Mouse (Mus musculus): ENCODE results near the gene Afap1. TPM values are rescaled to one million over a fixed set of nuclear protein-coding genes. Genes with fewer than 3 reads are reported as not detected.

The Afap1 gene
- polyA plus RNA-seq, 1 experiment from 2014 or later, result 1.4 TPM

DNA sequence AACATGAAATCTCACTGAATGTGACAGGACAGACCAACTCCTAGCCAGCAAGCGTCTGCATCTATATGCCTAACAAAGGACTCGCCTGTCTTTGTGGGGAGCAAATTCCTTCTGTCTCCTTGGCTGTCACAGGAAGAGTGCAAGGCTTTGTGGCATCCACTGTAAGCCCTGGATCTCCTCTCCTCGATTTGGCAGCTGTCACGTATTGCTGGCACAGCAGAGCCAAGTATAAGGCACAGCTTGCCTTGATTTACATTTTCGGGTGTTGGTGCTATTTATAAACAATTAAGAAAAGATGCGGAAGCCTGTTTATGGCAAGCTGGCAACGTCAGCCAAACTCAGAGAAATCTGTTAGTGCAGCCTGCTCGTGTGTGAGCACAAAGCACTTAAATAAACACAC lies 25.3 kb downstream of the Afap1 start:
- Histone ChIP-seq H3K27me3 (ENCODE audit: control insufficient read depth, insufficient read depth, low read depth, low read length) (no peaks in the 10 kb centered on the region), H3K4me3 (ENCODE audit: low read depth, low read length) (no peak overlapping the region), H3K27ac (ENCODE audit: low read length) (no peak overlapping the region), H3K4me1 (ENCODE audit: control insufficient read depth, low read depth, low read length) (no peaks in the 10 kb centered on the region), H3K9ac (ENCODE audit: low read depth, low read length) (no peak overlapping the region), H3K36me3 (ENCODE audit: control insufficient read depth, insufficient read depth) (no peaks in the 10 kb centered on the region), H3K4me2 (ENCODE audit: low read depth, low read length) (no peak overlapping the region), H3K9me3 (replicated peaks; ENCODE audit: control insufficient read depth, low read length) (no peaks in the 10 kb centered on the region)
- WGBS (ENCODE audit: insufficient replicate concordance), result 46% methylated on average over 8 of the region's 8 CpGs
- ATAC-seq (ENCODE audit: low read depth), result no peak

DNA sequence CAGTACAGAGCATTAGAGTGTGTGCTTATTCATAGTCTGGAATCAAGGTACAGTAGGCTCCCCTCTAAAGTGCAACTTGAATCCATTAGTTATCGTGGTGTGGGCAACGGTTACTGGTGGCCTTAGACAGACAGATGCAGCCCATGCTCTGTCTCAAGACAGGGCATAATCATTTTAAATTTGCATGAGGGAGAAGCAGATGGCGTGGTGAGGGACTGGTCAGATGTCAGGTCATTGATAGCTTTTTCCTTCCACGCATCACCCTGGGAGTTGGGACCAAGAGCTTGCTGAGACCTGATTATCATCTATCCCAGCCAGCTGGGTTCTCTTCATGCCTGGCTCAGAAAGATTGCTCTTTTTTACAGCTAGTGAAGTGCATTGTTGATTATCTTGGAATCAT lies 27.0 kb downstream of the Afap1 start:
- 47% methylated on average over 4 of the region's 4 CpGs for WGBS (ENCODE audit: insufficient replicate concordance)
- H3K27ac ChIP-seq (ENCODE audit: low read length), result no peak overlapping the region

DNA sequence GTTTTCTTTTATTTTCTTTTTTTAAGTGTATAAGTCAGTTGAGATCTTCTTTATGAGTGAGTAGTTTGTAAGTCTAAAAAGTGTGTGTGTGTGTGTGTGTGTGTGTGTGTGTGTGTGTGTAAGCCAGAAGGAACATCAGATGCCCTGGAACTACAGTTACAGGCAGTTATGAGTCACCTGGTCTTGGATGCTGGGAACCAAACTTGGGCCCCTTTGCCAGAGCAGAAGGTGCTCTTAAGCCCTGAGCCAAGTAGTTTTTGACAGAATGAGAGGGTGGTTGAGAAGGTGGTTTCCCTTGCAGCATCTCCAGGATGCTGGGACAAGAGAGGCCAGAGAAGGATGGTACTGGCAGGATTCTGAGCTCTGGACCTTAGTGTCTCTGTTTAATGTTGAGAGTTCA lies 27.4 kb downstream of the Afap1 start:
- no peaks in the 10 kb centered on the region for H3K4me1 ChIP-seq (ENCODE audit: control insufficient read depth, low read depth, low read length)
- H3K9ac ChIP-seq (ENCODE audit: low read depth, low read length), result no peak overlapping the region
- no peak overlapping the region for H3K27ac ChIP-seq (ENCODE audit: low read length)
- H3K27me3 ChIP-seq (ENCODE audit: control insufficient read depth, insufficient read depth, low read depth, low read length), result no peaks in the 10 kb centered on the region
- ATAC-seq (ENCODE audit: low read depth), result no peak
- no peaks in the 10 kb centered on the region for H3K9me3 ChIP-seq (replicated peaks; ENCODE audit: control insufficient read depth, low read length)
- no peak overlapping the region for H3K4me2 ChIP-seq (ENCODE audit: low read depth, low read length)
- H3K36me3 ChIP-seq (ENCODE audit: control insufficient read depth, insufficient read depth), result no peaks in the 10 kb centered on the region
- no peak overlapping the region for H3K4me3 ChIP-seq (ENCODE audit: low read depth, low read length)

More for the DNA sequence above, 27.0 kb downstream of the Afap1 start:
- no peaks in the 10 kb centered on the region for H3K9me3 ChIP-seq (replicated peaks; ENCODE audit: control insufficient read depth, low read length)
- no peak overlapping the region for H3K4me2 ChIP-seq (ENCODE audit: low read depth, low read length)
- no peaks in the 10 kb centered on the region for H3K27me3 ChIP-seq (ENCODE audit: control insufficient read depth, insufficient read depth, low read depth, low read length)
- H3K9ac ChIP-seq (ENCODE audit: low read depth, low read length), result no peak overlapping the region
- no peak for ATAC-seq (ENCODE audit: low read depth)
- H3K36me3 ChIP-seq (ENCODE audit: control insufficient read depth, insufficient read depth), result no peaks in the 10 kb centered on the region
- no peaks in the 10 kb centered on the region for H3K4me1 ChIP-seq (ENCODE audit: control insufficient read depth, low read depth, low read length)
- no peak overlapping the region for H3K4me3 ChIP-seq (ENCODE audit: low read depth, low read length)

DNA sequence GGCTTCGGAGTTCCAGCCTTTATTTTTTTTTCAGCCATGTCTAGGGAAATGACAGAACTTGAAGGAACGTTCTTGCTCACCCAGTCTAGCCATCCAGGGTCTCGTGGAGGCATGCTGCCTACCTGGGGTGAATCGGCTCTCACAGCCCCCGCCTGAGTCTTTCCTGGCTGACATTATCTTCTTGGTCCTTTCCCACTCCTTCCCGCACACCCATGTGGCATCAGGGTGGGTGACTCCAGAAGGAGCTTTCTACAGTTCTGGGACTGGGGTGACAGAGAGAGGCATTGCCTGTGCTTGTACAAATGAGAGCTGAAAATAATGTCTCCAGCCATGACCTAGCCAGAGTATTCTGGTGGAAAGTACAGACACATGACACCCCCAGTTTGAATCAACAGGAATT lies 28.0 kb downstream of the Afap1 start:
- Histone ChIP-seq H3K9ac (ENCODE audit: low read depth, low read length) (no peak overlapping the region), H3K27me3 (ENCODE audit: control insufficient read depth, insufficient read depth, low read depth, low read length) (no peaks in the 10 kb centered on the region), H3K9me3 (replicated peaks; ENCODE audit: control insufficient read depth, low read length) (no peaks in the 10 kb centered on the region), H3K4me1 (ENCODE audit: control insufficient read depth, low read depth, low read length) (no peaks in the 10 kb centered on the region), H3K4me2 (ENCODE audit: low read depth, low read length) (no peak overlapping the region), H3K36me3 (ENCODE audit: control insufficient read depth, insufficient read depth) (no peaks in the 10 kb centered on the region), H3K27ac (ENCODE audit: low read length) (no peak overlapping the region), H3K4me3 (ENCODE audit: low read depth, low read length) (no peak overlapping the region)
- 49% methylated on average over 6 of the region's 6 CpGs for WGBS (ENCODE audit: insufficient replicate concordance)
- ATAC-seq (ENCODE audit: low read depth), result no peak

DNA sequence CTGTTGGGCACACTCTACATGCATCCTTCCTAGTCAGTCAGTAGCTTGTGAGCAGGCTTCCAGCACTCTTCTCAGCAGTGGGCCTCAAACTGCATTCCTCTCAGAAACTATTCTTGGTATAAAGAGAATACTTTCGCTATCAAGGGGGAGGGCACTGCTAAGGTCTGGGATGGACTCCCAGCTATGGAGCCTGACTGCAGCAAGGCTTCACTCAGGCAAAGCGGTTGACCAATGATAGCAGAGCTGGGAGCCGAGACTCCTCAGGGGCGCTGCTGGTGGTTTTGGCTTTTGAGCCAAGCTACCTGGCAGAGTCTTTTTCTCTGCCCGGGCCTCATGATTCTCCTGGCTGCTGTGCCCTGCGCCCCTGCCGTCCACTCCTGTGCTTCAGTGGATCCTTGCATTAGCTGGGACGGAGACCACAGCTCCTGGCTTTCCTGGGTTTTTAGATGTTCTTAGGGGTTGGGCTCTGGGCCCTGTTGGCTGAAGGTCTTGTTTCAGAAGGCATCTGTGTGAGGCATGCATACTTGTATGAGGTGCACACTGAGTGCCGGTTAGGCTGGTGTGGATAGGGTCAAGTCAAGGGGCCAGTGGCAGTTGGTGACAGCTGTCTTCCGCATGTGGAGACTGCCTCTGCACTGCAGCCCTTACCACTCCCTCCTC lies 28.6 kb downstream of the Afap1 start:
- Histone ChIP-seq H3K4me3 (ENCODE audit: low read depth, low read length) (no peak overlapping the region), H3K4me1 (ENCODE audit: control insufficient read depth, low read depth, low read length) (no peaks in the 10 kb centered on the region), H3K36me3 (ENCODE audit: control insufficient read depth, insufficient read depth) (no peaks in the 10 kb centered on the region), H3K4me2 (ENCODE audit: low read depth, low read length) (no peak overlapping the region), H3K27ac (ENCODE audit: low read length) (no peak overlapping the region), H3K27me3 (ENCODE audit: control insufficient read depth, insufficient read depth, low read depth, low read length) (no peaks in the 10 kb centered on the region), H3K9ac (ENCODE audit: low read depth, low read length) (no peak overlapping the region), H3K9me3 (replicated peaks; ENCODE audit: control insufficient read depth, low read length) (no peaks in the 10 kb centered on the region)
- ATAC-seq (ENCODE audit: low read depth), result no peak
- WGBS (ENCODE audit: insufficient replicate concordance), result 66% methylated on average over 10 of the region's 10 CpGs

DNA sequence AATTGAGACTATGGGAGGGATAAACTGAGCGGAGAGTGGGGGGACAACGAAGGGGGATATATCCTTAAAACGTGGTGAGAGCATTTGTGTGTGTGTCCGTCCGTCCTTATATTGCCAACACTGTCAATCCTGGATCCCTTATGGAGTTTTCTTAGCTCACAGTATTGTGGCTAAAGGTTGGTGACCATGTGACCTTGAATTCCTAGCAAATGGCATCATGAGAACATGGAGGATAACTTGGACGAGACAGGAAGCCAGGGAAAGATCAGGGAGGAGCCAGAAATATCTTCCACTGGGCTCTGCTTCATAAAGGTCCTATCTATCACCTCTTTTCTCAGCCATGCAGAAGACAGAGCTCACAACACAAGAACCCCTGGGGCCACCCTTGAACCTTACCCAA lies 30.3 kb downstream of the Afap1 start:
- Histone ChIP-seq H3K27ac (ENCODE audit: low read length) (no peak overlapping the region), H3K4me3 (ENCODE audit: low read depth, low read length) (no peak overlapping the region), H3K4me1 (ENCODE audit: control insufficient read depth, low read depth, low read length) (no peaks in the 10 kb centered on the region), H3K9me3 (replicated peaks; ENCODE audit: control insufficient read depth, low read length) (no peaks in the 10 kb centered on the region), H3K9ac (ENCODE audit: low read depth, low read length) (no peak overlapping the region), H3K4me2 (ENCODE audit: low read depth, low read length) (no peak overlapping the region), H3K36me3 (ENCODE audit: control insufficient read depth, insufficient read depth) (no peaks in the 10 kb centered on the region), H3K27me3 (ENCODE audit: control insufficient read depth, insufficient read depth, low read depth, low read length) (no peaks in the 10 kb centered on the region)
- ATAC-seq (ENCODE audit: low read depth), result no peak
- WGBS (ENCODE audit: insufficient replicate concordance), result 60% methylated on average over 6 of the region's 6 CpGs

DNA sequence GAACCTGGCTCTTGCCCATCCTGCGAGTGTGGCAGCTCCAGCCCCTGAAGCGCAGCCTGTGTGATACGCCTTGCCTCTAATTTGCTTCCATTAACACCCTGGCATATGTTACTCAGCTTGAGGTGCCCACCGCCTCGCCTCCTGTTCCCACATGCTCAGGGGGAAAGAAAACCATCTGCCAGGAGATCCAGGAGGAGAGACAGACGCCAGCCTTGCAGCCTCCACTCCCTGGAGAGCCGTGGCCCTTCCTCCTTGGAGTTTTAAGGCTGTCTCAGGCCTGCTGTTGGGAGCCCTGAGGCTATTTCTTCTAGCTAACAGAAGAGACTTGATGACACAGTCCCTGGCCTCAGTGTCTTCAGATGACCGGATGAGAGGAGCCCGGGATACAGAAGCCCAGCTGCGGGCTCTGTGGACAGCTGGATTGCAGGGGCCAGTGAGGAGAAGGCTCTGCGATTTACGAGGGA lies 32.1 kb downstream of the Afap1 start:
- H3K4me3 ChIP-seq (ENCODE audit: low read depth, low read length), result no peak overlapping the region
- H3K36me3 ChIP-seq (ENCODE audit: control insufficient read depth, insufficient read depth), result no peaks in the 10 kb centered on the region
- no peak for ATAC-seq (ENCODE audit: low read depth)
- H3K9me3 ChIP-seq (replicated peaks; ENCODE audit: control insufficient read depth, low read length), result no peaks in the 10 kb centered on the region
- no peak overlapping the region for H3K4me2 ChIP-seq (ENCODE audit: low read depth, low read length)
- WGBS (ENCODE audit: insufficient replicate concordance), result 49% methylated on average over 12 of the region's 12 CpGs
- no peak overlapping the region for H3K27ac ChIP-seq (ENCODE audit: low read length)
- no peak overlapping the region for H3K9ac ChIP-seq (ENCODE audit: low read depth, low read length)
- no peaks in the 10 kb centered on the region for H3K4me1 ChIP-seq (ENCODE audit: control insufficient read depth, low read depth, low read length)
- H3K27me3 ChIP-seq (ENCODE audit: control insufficient read depth, insufficient read depth, low read depth, low read length), result no peaks in the 10 kb centered on the region

DNA sequence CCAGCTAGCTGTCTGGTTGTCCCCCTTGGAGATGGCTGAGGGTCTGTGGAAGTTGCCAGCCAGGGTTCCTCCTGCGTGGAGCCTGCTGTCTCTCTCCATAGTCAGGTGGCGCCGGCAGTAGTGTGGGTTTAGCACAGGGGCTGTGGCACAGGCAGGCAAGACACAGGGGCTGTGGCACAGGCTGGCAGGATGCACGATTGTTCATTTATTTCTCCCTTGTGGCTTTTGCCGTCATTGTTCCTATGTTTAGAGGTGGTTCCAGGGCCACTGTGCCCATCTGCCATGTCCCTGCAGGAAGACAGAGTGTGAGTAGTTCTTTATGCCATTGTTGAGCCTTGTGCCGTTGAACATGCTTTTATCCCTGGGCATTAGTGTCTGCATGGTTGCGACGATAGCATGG lies 33.4 kb downstream of the Afap1 start:
- H3K9ac ChIP-seq (ENCODE audit: low read depth, low read length), result no peak overlapping the region
- no peaks in the 10 kb centered on the region for H3K36me3 ChIP-seq (ENCODE audit: control insufficient read depth, insufficient read depth)
- H3K27me3 ChIP-seq (ENCODE audit: control insufficient read depth, insufficient read depth, low read depth, low read length), result no peaks in the 10 kb centered on the region
- H3K4me1 ChIP-seq (ENCODE audit: control insufficient read depth, low read depth, low read length), result no peaks in the 10 kb centered on the region
- WGBS (ENCODE audit: insufficient replicate concordance), result 67% methylated on average over 8 of the region's 8 CpGs
- no peaks in the 10 kb centered on the region for H3K9me3 ChIP-seq (replicated peaks; ENCODE audit: control insufficient read depth, low read length)
- ATAC-seq (ENCODE audit: low read depth), result no peak
- no peak overlapping the region for H3K4me3 ChIP-seq (ENCODE audit: low read depth, low read length)
- H3K27ac ChIP-seq (ENCODE audit: low read length), result no peak overlapping the region
- no peak overlapping the region for H3K4me2 ChIP-seq (ENCODE audit: low read depth, low read length)

DNA sequence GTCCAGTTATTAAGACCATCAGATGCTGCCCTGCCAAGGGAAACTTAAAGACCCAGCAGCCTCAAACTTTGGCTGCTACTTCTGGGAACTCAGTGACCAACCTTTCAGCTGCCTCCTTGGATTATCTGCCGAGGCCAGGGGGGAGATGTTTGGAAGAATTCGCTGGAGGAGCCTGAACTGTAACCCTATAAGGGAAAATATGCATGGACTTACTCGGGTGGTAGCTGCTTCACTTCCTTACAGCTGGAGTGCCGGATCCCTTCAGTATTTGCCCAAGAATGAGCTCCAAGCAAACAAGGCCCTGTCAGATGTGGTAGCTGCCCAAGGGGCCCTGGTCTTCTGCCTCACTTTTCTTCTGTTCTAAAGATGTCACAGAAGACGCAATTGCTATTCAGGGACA lies 38.2 kb downstream of the Afap1 start:
- Histone ChIP-seq H3K4me1 (ENCODE audit: control insufficient read depth, low read depth, low read length) (no peaks in the 10 kb centered on the region), H3K36me3 (ENCODE audit: control insufficient read depth, insufficient read depth) (no peaks in the 10 kb centered on the region), H3K27me3 (ENCODE audit: control insufficient read depth, insufficient read depth, low read depth, low read length) (no peaks in the 10 kb centered on the region), H3K4me3 (ENCODE audit: low read depth, low read length) (no peak overlapping the region), H3K27ac (ENCODE audit: low read length) (no peak overlapping the region), H3K9ac (ENCODE audit: low read depth, low read length) (no peak overlapping the region), H3K9me3 (replicated peaks; ENCODE audit: control insufficient read depth, low read length) (no peaks in the 10 kb centered on the region), H3K4me2 (ENCODE audit: low read depth, low read length) (no peak overlapping the region)
- 54% methylated on average over 5 of the region's 5 CpGs for WGBS (ENCODE audit: insufficient replicate concordance)
- no peak for ATAC-seq (ENCODE audit: low read depth)
